Mouse (Mus musculus) monocyte, adult 5-6 weeks (primary cell): ENCODE data around the gene Kif28. TPM values are rescaled to one million over a fixed set of nuclear protein-coding genes. Genes with fewer than 3 reads are reported as not detected.
"Not testable (repeated sequence)": the region's sequence is repeated elsewhere in the genome, so short reads cannot be mapped to it uniquely, and the experiment has no call there.

Experiments used
- ATAC-seq: fragments of 153-309, 156-312 bp; replicated peaks from 2 replicates; pipeline ENCODE4 v1.8.0; 2017; ENCODE audit warnings: mild to moderate bottlenecking; ENCODE audit not compliant: low TSS enrichment, insufficient number of reproducible peaks, severe bottlenecking, poor library complexity, low FRiP score
- total RNA-seq: library from RNA; stranded (forward); fragments of 200-1000, 200-491, 200-594 nt; gene quantifications from 3 replicates; pipeline ENCODE4 v1.2.3, GENCODE M21; 2017

Kif28 gene
- total RNA-seq, 1 experiment from 2014 or later: not detected

GRCm38 (mm10) chr1:179712658-179713057 lies 32.4 kb downstream of the Kif28 start:
- ATAC-seq: no peak

- no peak for ATAC-seq
Measured at GRCm38 (mm10) chr1:179710739-179711138, 34.3 kb downstream of the Kif28 start.

- ATAC-seq: no peak
Measured at GRCm38 (mm10) chr1:179709390-179709789, 35.7 kb downstream of the Kif28 start.

GRCm38 (mm10) chr1:179705154-179705553 lies 39.9 kb downstream of the Kif28 start:
- no peak for ATAC-seq

- ATAC-seq: no peak
Measured at GRCm38 (mm10) chr1:179704150-179704549, 40.9 kb downstream of the Kif28 start.

GRCm38 (mm10) chr1:179689479-179689878 lies 55.6 kb downstream of the Kif28 start:
- no peak for ATAC-seq

- ATAC-seq: no peak
Measured at GRCm38 (mm10) chr1:179688914-179689313, 56.2 kb downstream of the Kif28 start.

GRCm38 (mm10) chr1:179688415-179688814 lies 56.7 kb downstream of the Kif28 start:
- ATAC-seq: no peak

- ATAC-seq: no peak
Measured at GRCm38 (mm10) chr1:179687966-179688365, 57.1 kb downstream of the Kif28 start.

- no peak for ATAC-seq
Measured at GRCm38 (mm10) chr1:179687305-179687704, 57.8 kb downstream of the Kif28 start.

GRCm38 (mm10) chr1:179686781-179687180 lies 58.3 kb downstream of the Kif28 start:
- ATAC-seq: no peak

GRCm38 (mm10) chr1:179686348-179686747 lies 58.7 kb downstream of the Kif28 start:
- no peak for ATAC-seq

- not testable (repeated sequence) for ATAC-seq
Measured at GRCm38 (mm10) chr1:179682753-179683152, 62.3 kb downstream of the Kif28 start.

GRCm38 (mm10) chr1:179679326-179679725 lies 65.7 kb downstream of the Kif28 start:
- ATAC-seq: no peak

GRCm38 (mm10) chr1:179677031-179677430 lies 68.0 kb downstream of the Kif28 start:
- ATAC-seq: no peak

- no peak for ATAC-seq
Measured at GRCm38 (mm10) chr1:179674355-179674754, 70.7 kb downstream of the Kif28 start.

GRCm38 (mm10) chr1:179668836-179669537 lies 76.1 kb downstream of the Kif28 start:
- ATAC-seq: no peak

- ATAC-seq: peak; percentile 36
Measured at GRCm38 (mm10) chr1:179668013-179668805, 76.9 kb downstream of the Kif28 start, which contains the start of gene Sccpdh. TSS of gene Sccpdh (plus strand) at chr1:179668210.

GRCm38 (mm10) chr1:179667450-179667849 lies 77.6 kb downstream of the Kif28 start:
- ATAC-seq: no peak

- ATAC-seq: no peak
Measured at GRCm38 (mm10) chr1:179666971-179667370, 78.1 kb downstream of the Kif28 start.
